8 mouse cellular contexts compared by ENCODE assay signal in genomic region chr11:120800061-120800904, GRCm38 (mm10). TPM values are rescaled to one million over a fixed set of nuclear protein-coding genes. Genes with fewer than 3 reads are reported as not detected.
DNase-seq lines count a peak whose midpoint lies in the region; ATAC-seq and TF ChIP-seq lines count a peak whose summit lies in the region.

No protein-coding gene starts in this region.

- peak overlapping the region; percentile 70 for H3K9ac ChIP-seq in heart, embryonic 13.5 days
- H3K9ac ChIP-seq in kidney, postnatal 0 days (ENCODE audit: low read depth, low read length), result peak overlapping the region; percentile 23; the same call in 1 of the 2 replicates
- no peak overlapping the region for H3K9ac ChIP-seq in liver, embryonic 13.5 days
- H3K9ac ChIP-seq in stomach, embryonic 14.5 days (replicated peaks; ENCODE audit: low read depth, low read length), result no peak overlapping the region; the same call in 1 of the 2 replicates

- H3K9me3 ChIP-seq in heart, embryonic 13.5 days, result no peaks in the 10 kb centered on the region
- no peaks in the 10 kb centered on the region for H3K9me3 ChIP-seq in kidney, postnatal 0 days (replicated peaks; ENCODE audit: low read length)
- no peaks in the 10 kb centered on the region for H3K9me3 ChIP-seq in liver, embryonic 13.5 days (replicated peaks)
- no peaks in the 10 kb centered on the region for H3K9me3 ChIP-seq in stomach, embryonic 14.5 days (ENCODE audit: control insufficient read depth, low read depth, low read length)

- WGBS in heart, embryonic 13.5 days, result 10% methylated on average over 10 of the region's 10 CpGs
- 7% methylated on average over 10 of the region's 10 CpGs for WGBS in kidney, postnatal 0 days
- 12% methylated on average over 10 of the region's 10 CpGs for WGBS in liver, embryonic 13.5 days (ENCODE audit: insufficient replicate concordance)
- 13% methylated on average over 10 of the region's 10 CpGs for WGBS in stomach, embryonic 14.5 days

- peak overlapping the region; percentile 33; the same call in 1 of the 2 replicates for H3K27ac ChIP-seq in heart, embryonic 13.5 days (replicated peaks)
- H3K27ac ChIP-seq in kidney, postnatal 0 days, result peak overlapping the region; percentile 32
- no peak overlapping the region for H3K27ac ChIP-seq in liver, embryonic 13.5 days
- no peak overlapping the region for H3K27ac ChIP-seq in stomach, embryonic 14.5 days (ENCODE audit: low read length)

- H3K4me2 ChIP-seq in heart, embryonic 13.5 days, result peak overlapping the region; percentile 43
- H3K4me2 ChIP-seq in kidney, postnatal 0 days (ENCODE audit: low read length), result peak overlapping the region; percentile 18; the same call in 1 of the 2 replicates
- no peak overlapping the region for H3K4me2 ChIP-seq in liver, embryonic 13.5 days
- no peak overlapping the region for H3K4me2 ChIP-seq in stomach, embryonic 14.5 days (replicated peaks; ENCODE audit: low read depth, low read length)

- peaks cover 4% of the 10 kb centered on the region; the same call in 1 of the 2 replicates for H3K36me3 ChIP-seq in heart, embryonic 13.5 days
- H3K36me3 ChIP-seq in kidney, postnatal 0 days (ENCODE audit: insufficient read depth, low read length), result no peaks in the 10 kb centered on the region
- no peaks in the 10 kb centered on the region for H3K36me3 ChIP-seq in liver, embryonic 13.5 days
- H3K36me3 ChIP-seq in stomach, embryonic 14.5 days (ENCODE audit: control insufficient read depth, insufficient read depth, low read length), result 0 out of 2 replicates have a peak, but pooled peaks cover 2% of the 10 kb centered on the region

- peaks cover 11% of the 10 kb centered on the region for H3K4me1 ChIP-seq in heart, embryonic 13.5 days
- no peaks in the 10 kb centered on the region; the same call in 1 of the 2 replicates for H3K4me1 ChIP-seq in kidney, postnatal 0 days (replicated peaks; ENCODE audit: insufficient read depth, low read length)
- peaks cover 24% of the 10 kb centered on the region for H3K4me1 ChIP-seq in liver, embryonic 13.5 days (replicated peaks)
- peaks cover 12% of the 10 kb centered on the region for H3K4me1 ChIP-seq in stomach, embryonic 14.5 days (ENCODE audit: control insufficient read depth, insufficient read depth, low read length)

- H3K27me3 ChIP-seq in heart, embryonic 13.5 days (replicated peaks), result no peaks in the 10 kb centered on the region
- no peaks in the 10 kb centered on the region for H3K27me3 ChIP-seq in kidney, postnatal 0 days (ENCODE audit: insufficient read depth, low read length)
- H3K27me3 ChIP-seq in liver, embryonic 13.5 days, result no peaks in the 10 kb centered on the region
- no peaks in the 10 kb centered on the region for H3K27me3 ChIP-seq in stomach, embryonic 14.5 days (ENCODE audit: control insufficient read depth, insufficient read depth, low read length)

- peak; percentile 64 for DNase-seq in c-Kit-negative CD71-positive TER-119-positive erythroid progenitor cells, embryonic 14.5 days (ENCODE audit: low read depth, low spot score)
- peak; percentile 83 for DNase-seq in fibroblast of lung, adult 2 months (ENCODE audit: low read depth)
- DNase-seq in kidney, postnatal 0 days (ENCODE audit: low spot score), result peak; percentile 94
- DNase-seq in liver, embryonic 13.5 days, result peak; percentile 71
- DNase-seq in natural killer cell, adult 2 months (ENCODE audit: low spot score in 2 of 2), result peak; percentile 75 to 82

- H3K4me3 ChIP-seq in heart, embryonic 13.5 days, result no peak overlapping the region
- no peak overlapping the region for H3K4me3 ChIP-seq in kidney, postnatal 0 days (replicated peaks; ENCODE audit: low read depth, low read length)
- H3K4me3 ChIP-seq in liver, embryonic 13.5 days (replicated peaks), result no peak overlapping the region
- H3K4me3 ChIP-seq in stomach, embryonic 14.5 days (ENCODE audit: low read depth, low read length), result no peak overlapping the region

- TF ChIP-seq CTCF in kidney, postnatal 0 days (IDR thresholded peaks at IDR 0.05; ENCODE audit: low read depth), result peak; percentile 95

- ATAC-seq in CD4-positive, CD25-positive, alpha-beta regulatory T cell, adult 4 months, result peak; percentile 69
- no peak for ATAC-seq in heart, embryonic 13.5 days (ENCODE audit: extremely low read depth, insufficient number of reproducible peaks, low FRiP score, low TSS enrichment)
- ATAC-seq in kidney, postnatal 0 days (replicated peaks; ENCODE audit: low FRiP score, low read depth), result peak; percentile 72
- peak; percentile 51 for ATAC-seq in liver, embryonic 13.5 days (ENCODE audit: low read depth)
- ATAC-seq in stomach, embryonic 14.5 days (ENCODE audit: insufficient number of reproducible peaks, insufficient read depth, low FRiP score, low read depth), result peak; percentile 78

RNA-seq across cellular contexts. Expression of gene Dus1l, which starts 4.1 kb away (rescaled TPM):
- 10 to 100 TPM; 31.4 to 35.3 TPM for polyA plus RNA-seq in CD4-positive, CD25-positive, alpha-beta regulatory T cell, adult 4 months (2017; shearing (Covaris generic))
- polyA plus RNA-seq in heart, embryonic 13.5 days (2015; fragmentation: Nextera tagmentation; extraction: Ambion mirVana), result 40.8 and 45.2 TPM in 2 replicates
- polyA plus RNA-seq in kidney, postnatal 0 days (2015; fragmentation: Nextera tagmentation; extraction: Ambion mirVana), result 66.0 and 73.0 TPM in 2 replicates
- polyA plus RNA-seq in liver, embryonic 13.5 days (2015; fragmentation: Nextera tagmentation; extraction: Ambion mirVana), result 82.6 and 86.2 TPM in 2 replicates
- 59.7 and 66.9 TPM in 2 replicates for polyA plus RNA-seq in stomach, embryonic 14.5 days (2014; fragmentation: Nextera tagmentation; extraction: Ambion mirVana)

RNA-seq across cellular contexts. Expression of gene Gps1, which starts 16.2 kb away (rescaled TPM):
- 100 to 1,000 TPM; 126 to 160 TPM for polyA plus RNA-seq in CD4-positive, CD25-positive, alpha-beta regulatory T cell, adult 4 months (2017; shearing (Covaris generic))
- polyA plus RNA-seq in heart, embryonic 13.5 days (2015; fragmentation: Nextera tagmentation; extraction: Ambion mirVana), result 139 and 146 TPM in 2 replicates
- 158 and 170 TPM in 2 replicates for polyA plus RNA-seq in kidney, postnatal 0 days (2015; fragmentation: Nextera tagmentation; extraction: Ambion mirVana)
- polyA plus RNA-seq in liver, embryonic 13.5 days (2015; fragmentation: Nextera tagmentation; extraction: Ambion mirVana), result 102 and 104 TPM in 2 replicates
- polyA plus RNA-seq in stomach, embryonic 14.5 days (2014; fragmentation: Nextera tagmentation; extraction: Ambion mirVana), result 218 and 224 TPM in 2 replicates

RNA-seq across cellular contexts. Expression of gene Rfng, which starts 16.3 kb away (rescaled TPM):
- 1 to 10 TPM; 2.8 to 4.1 TPM for polyA plus RNA-seq in CD4-positive, CD25-positive, alpha-beta regulatory T cell, adult 4 months (2017; shearing (Covaris generic))
- polyA plus RNA-seq in heart, embryonic 13.5 days (2015; fragmentation: Nextera tagmentation; extraction: Ambion mirVana), result 21.4 and 24.5 TPM in 2 replicates
- 32.4 and 32.6 TPM in 2 replicates for polyA plus RNA-seq in kidney, postnatal 0 days (2015; fragmentation: Nextera tagmentation; extraction: Ambion mirVana)
- polyA plus RNA-seq in liver, embryonic 13.5 days (2015; fragmentation: Nextera tagmentation; extraction: Ambion mirVana), result 11.2 and 15.4 TPM in 2 replicates
- 27.8 and 29.5 TPM in 2 replicates for polyA plus RNA-seq in stomach, embryonic 14.5 days (2014; fragmentation: Nextera tagmentation; extraction: Ambion mirVana)

RNA-seq across cellular contexts. Expression of gene Fasn, which starts 24.1 kb away (rescaled TPM):
- 10 to 100 TPM; 24.1 to 34.8 TPM for polyA plus RNA-seq in CD4-positive, CD25-positive, alpha-beta regulatory T cell, adult 4 months (2017; shearing (Covaris generic))
- 23.2 and 26.4 TPM in 2 replicates for polyA plus RNA-seq in heart, embryonic 13.5 days (2015; fragmentation: Nextera tagmentation; extraction: Ambion mirVana)
- polyA plus RNA-seq in kidney, postnatal 0 days (2015; fragmentation: Nextera tagmentation; extraction: Ambion mirVana), result 19.8 and 19.9 TPM in 2 replicates
- 15.3 and 17.9 TPM in 2 replicates for polyA plus RNA-seq in liver, embryonic 13.5 days (2015; fragmentation: Nextera tagmentation; extraction: Ambion mirVana)
- 69.0 and 70.9 TPM in 2 replicates for polyA plus RNA-seq in stomach, embryonic 14.5 days (2014; fragmentation: Nextera tagmentation; extraction: Ambion mirVana)

RNA-seq across cellular contexts. Expression of gene Hmga1b, which starts 37.7 kb away (rescaled TPM):
- 10 to 100 TPM in 1 of 2 experiments, 1 to 10 TPM in 1; 3.6 to 24.6 TPM for polyA plus RNA-seq in CD4-positive, CD25-positive, alpha-beta regulatory T cell, adult 4 months (2017; shearing (Covaris generic))
- 1.8 and 2.6 TPM in 2 replicates for polyA plus RNA-seq in heart, embryonic 13.5 days (2015; fragmentation: Nextera tagmentation; extraction: Ambion mirVana)
- 2.6 and 4.5 TPM in 2 replicates for polyA plus RNA-seq in kidney, postnatal 0 days (2015; fragmentation: Nextera tagmentation; extraction: Ambion mirVana)
- polyA plus RNA-seq in liver, embryonic 13.5 days (2015; fragmentation: Nextera tagmentation; extraction: Ambion mirVana), result 4.9 and 6.5 TPM in 2 replicates
- 3.6 and 5.4 TPM in 2 replicates for polyA plus RNA-seq in stomach, embryonic 14.5 days (2014; fragmentation: Nextera tagmentation; extraction: Ambion mirVana)

Comparison
In these comparisons a context has a peak if more than half of its experiments do, and no peak if none do; other contexts are left out.
1. H3K27ac ChIP-seq: peak in heart, embryonic 13.5 days (single experiment) and kidney, postnatal 0 days (single experiment); none in liver, embryonic 13.5 days (single experiment) and stomach, embryonic 14.5 days (single experiment).
2. H3K4me2 ChIP-seq: peak in heart, embryonic 13.5 days (single experiment) and kidney, postnatal 0 days (single experiment); none in liver, embryonic 13.5 days (single experiment) and stomach, embryonic 14.5 days (single experiment).
3. H3K9ac ChIP-seq: peak in heart, embryonic 13.5 days (single experiment) and kidney, postnatal 0 days (single experiment); none in liver, embryonic 13.5 days (single experiment) and stomach, embryonic 14.5 days (single experiment).
4. Peak in every context shown above with its lines, with median percentiles within 50 percentile points of each other: DNase-seq.